Mouse (Mus musculus) c-Kit-positive CD71-negative TER-119-negative erythroid progenitor cells, embryonic 14.5 days (primary cell): ENCODE measurements around the gene Ptx4.
A peak's percentile ranks its signal among the peaks of the same experiment; 100 is the strongest.

ENCODE experiments used
- DNase-seq: peaks from one replicate; pipeline ENCODE4 v3.0.0-alpha.2; 2013; ENCODE audit warnings: low read depth

Ptx4 gene

DNA sequence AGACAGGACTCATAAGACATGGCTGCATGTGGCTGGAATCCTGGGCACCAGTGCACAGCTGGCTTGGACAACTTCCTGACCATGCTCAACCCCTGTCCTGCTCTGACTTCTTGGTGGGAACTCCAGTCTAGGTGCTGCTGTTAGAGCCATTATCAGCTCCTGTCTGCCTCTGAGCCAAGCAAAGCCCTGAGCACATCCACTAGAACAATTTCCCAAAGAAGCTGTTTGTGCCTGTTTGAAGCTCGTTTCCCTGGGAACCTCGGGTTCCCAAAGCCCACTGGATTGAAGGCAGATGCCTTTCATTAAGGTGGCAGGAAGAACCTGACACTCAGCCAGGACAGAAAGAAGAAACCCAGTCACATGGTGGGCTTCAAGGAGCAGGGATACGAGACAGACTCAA is at the start of gene Ptx4:
Gene Ptx4, plus strand, starts transcription at position 355 of the 400 bp plus-strand sequence.
- DNase-seq, result no peak

DNA sequence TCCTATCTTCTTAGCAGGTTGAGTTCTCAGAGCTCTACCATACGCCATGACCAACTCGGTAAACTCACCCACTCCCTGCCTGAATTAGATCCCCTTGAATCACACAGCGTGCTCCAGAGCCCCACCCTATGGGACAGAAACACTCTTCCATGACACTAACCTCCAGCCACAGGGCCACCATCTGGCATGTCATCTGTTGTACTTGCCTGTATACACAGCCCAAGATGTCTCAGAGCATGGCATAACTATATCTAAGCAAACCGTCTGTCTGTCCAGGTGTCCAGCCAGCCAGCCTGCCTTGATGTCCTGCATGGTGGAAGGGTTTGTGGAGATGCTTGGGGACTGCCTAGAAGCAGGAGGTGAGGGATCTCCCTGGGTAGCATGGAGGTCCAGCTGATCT is 43.7 kb upstream of the Ptx4 start:
- no peak for DNase-seq

DNA sequence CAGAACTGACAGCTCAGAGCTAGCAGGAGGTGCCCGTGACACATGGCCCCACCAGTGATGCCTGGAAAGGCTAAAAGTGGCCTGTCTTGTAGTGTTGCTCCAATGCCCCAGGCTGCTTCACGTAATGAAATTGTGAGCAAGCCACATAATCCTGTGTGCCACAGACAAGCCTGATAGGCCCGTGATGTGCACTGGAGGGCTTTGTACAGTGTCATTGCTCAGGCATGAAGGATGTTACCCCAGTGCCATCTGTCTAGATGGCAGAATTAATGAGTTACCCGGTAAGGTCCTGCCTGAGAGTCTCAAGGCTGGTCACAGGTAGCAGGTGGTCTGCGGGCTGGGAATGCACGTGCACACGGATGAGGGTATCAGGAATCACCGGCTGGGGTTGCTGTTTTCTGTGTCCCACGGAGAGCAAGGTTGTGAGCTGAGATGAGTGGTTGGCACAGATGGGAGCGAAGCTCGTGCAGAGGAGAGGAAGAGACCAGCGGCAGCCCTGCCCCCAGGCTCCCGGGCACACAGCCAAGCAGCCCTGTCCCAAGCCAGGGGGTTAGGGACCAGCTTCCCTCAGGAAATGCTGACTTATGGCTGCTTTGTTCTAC is 42.7 kb upstream of the Ptx4 start:
- DNase-seq, result no peak

DNA sequence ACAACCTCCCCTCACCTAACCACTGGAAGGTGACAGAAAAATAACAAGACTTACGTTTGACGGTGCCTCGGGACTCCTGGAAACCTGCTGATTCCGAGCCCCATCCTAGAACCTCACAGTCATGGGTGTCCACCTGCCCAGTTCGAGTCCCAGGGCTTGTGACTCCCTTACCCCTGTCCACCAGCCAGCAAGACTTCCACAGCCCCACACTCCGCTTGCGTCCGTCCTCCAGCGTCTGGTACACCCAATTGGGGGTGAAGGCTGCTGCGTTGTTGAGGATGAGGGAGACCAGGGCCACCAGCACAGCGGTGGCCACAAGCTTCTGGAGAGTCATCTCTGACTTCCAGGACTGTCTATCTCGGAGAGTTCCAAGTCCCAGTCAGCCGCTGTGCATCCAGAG is 40.4 kb upstream of the Ptx4 start:
- no peak for DNase-seq

DNA sequence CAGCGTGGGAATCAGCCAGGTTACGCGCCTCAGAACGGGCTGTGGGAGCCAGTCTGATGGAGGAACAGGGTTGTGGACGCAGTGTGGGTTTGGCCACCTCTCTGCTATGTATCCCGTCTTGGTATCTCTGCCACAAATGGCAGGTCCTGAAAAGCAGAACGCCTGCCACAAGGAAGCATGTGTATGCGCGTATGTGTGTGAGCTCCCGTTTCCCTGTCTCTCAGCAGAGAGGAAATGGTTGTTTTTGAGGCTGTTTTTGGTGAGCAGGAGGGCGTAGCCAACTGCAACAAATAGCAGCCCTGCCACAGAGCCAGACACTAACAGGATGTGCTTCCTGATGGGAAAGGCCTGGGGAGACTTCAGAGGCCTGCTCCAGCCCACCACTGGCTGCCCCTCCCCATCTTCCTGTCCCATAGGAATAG is 39.6 kb upstream of the Ptx4 start:
- DNase-seq, result no peak

DNA sequence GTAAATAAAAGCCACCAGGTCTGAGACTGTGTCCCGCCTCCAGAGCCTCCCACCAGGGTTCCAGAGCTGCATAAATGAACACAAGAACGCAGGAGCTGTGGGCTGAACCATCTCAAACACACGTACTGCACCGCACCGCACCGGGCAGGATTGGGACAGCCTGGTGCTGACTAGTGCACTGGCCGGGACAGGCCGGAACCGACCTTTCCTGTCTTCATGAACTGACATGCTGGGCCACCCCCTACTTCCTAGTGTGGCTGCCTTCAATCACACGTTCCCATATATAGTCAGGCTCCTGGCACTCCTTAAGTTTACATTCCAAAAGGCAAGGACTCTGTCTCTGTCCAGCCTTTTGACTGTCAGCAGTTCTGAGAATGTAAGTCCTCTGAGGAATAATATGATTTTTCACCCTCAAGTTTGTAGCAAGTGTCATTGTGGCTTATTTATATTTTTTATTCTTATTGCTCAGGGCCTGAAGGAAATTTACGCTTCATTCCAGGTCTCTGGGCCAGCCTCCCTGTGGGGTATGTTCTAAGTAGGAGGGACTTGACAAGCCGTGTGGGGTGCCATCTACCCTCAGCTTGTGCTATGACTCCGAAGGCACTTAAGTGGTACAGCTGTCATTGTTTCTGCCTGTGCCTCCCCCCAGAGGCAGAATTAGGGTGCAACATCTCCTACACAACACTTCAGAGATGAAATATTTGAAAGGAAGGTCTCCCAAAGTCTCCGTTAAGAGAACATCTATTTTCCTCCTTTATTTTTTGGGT is 38.3 kb upstream of the Ptx4 start:
- DNase-seq, result no peak

DNA sequence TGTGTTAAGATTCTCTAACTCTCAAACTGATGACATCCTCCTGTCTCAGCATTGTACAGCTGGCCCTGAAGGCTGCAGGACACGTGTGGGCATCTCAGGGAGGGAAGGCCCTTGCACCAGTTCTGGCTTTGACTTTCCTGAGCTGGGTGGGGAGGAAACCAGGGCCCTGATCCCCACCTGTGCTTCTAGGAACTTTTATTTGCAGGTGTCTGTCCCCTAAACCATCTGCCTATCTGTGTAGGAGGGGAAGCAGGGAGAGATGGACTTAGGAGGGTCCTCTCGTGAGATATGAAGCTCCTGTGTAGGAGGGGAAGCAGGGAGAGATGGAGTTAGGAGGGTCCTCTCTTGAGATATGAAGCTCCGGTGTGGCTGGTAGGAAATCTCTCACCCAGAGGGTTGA is 37.7 kb upstream of the Ptx4 start:
- DNase-seq, result no peak

DNA sequence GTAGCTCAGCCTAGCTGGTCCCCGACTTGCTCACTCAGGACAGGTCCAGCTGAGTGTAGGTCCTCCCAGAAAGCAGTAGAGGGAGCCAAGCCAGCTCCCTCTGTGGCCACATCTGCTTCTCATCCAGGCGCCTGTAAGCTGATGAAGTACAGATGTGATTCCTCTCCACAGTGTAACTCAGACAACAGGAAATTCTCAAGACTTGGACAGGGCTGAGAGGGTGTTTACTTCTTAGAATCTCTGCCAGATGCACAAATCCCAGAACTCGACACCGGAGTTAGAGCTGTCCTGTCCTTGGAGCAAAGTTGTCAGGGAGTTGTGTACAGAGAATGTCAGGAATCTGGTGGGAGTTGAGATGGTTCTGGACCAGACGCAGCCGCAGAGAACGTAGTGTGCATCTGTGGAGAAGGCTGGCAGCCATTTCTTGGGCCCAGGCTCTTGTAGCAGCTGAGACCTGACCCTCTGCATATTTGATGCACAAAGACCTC is 37.1 kb upstream of the Ptx4 start, which contains the start of gene Tmem204:
Gene Tmem204, minus strand, starts transcription at position 148 of the 488 bp plus-strand sequence.
- no peak for DNase-seq

DNA sequence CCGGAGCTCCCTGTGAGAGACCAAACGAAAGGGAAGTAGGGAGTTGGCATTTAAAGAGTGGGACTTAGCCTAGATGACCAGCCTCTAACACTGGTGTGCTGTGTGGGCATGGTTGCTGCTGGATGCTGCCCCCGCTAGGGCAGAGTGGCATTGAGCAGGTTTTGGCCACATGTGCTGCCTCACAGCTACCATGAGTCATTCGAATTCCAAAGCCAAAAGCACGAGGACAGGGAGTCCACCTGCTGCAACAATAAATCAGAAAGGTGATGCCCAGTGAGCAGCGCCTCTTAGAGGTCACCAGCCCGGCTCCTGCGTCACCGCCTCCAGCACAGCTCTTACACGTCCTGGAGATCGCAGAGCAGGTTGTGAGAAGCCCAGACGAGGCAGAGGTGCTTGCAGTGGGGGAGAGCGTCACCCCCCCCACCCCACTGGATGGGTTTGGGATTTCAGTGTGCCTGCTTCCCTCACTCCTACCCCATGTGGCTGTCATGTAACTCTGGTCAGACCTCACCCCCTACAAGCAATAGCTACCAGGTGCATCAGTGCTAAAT is 35.6 kb upstream of the Ptx4 start:
- no peak for DNase-seq

DNA sequence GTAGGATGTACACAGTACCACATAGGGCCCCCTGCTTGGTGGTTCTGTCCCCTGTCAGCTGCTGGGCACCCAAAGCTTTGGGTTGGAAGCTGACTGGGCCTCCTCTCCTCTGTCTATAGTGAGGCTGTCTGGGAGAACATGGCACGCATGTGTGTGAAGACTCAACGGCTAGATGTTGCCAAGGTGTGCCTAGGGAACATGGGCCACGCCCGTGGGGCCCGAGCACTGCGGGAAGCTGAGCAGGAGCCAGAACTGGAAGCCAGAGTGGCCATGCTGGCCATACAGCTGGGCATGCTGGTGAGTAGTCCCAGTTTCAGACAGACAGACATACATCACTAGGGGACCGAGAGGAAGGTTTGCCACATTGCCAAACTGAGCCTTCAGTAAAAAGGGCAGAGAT is 33.8 kb upstream of the Ptx4 start:
- no peak for DNase-seq

DNA sequence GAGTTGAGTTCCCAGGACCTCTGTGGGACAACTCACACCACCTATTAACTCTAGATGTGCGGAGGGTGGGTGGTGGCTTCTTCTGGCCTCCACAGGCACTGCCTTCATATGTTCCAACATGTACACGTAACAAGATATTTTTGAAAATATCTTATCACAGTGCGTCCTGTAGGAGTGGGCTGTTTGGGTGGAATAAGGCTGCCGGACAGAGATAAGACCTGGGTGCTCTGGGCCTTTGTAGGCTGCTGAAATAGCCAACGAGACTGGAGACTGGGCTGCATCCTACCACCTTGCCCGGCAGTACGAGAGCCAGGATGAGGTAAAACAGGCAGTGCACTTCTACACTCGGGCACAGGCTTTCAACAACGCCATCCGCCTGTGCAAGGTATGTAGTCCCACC is 31.4 kb upstream of the Ptx4 start:
- no peak for DNase-seq

DNA sequence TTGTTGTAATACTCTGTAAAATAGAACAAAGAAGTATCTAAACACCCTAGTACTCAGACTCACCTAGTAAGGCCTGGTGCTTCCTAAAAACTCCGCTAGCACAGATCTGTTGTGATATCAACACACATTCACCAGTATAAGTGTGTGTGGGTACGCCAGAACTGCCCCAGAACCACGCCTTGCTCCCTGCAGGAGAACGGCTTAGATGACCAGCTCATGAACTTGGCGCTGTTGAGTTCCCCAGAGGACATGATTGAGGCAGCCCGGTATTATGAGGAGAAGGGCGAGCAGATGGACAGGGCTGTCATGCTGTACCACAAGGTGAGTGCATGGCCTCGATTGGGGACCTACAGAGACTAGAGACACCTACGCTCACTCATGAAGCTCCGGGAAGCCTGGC is 30.1 kb upstream of the Ptx4 start:
- DNase-seq, result no peak

DNA sequence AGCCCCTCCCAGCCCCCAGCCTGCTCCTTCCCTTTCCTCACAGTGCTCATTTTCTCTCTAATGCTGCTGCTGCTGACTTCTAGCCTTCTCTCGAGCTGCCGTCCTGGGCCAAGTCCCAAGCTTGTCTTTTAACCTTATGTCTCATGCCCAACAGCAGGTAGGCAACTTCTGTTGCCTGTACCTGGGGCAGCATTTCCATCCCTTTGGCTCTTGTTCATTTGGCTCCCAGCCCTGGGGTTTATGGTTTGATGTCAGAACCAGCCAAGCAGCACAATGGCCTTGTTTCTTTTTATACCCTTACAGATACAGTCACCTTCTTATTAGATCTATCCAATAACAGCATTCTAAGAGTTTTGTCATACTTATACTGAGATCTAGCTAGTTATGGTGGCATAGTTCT is 24.3 kb upstream of the Ptx4 start:
- no peak for DNase-seq

DNA sequence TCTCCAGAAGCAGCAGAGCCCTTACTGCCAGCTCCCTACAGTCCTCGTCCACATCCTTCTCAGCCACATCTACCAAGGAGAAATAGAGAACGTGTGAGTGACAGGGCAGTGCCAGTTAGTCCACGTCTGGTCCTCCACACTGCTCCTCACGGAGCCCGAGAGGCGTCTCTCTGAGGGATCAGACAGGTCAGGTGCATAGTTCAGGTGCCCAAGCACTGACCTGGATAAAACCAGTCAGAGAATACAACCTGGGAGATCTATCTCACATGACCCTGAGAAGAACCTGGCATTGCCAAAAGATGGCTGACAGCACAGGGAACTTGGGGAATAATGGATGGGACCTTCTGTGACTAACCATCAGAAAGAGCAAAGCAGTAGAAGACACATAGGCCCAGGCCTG is 20.5 kb upstream of the Ptx4 start:
- no peak for DNase-seq

DNA sequence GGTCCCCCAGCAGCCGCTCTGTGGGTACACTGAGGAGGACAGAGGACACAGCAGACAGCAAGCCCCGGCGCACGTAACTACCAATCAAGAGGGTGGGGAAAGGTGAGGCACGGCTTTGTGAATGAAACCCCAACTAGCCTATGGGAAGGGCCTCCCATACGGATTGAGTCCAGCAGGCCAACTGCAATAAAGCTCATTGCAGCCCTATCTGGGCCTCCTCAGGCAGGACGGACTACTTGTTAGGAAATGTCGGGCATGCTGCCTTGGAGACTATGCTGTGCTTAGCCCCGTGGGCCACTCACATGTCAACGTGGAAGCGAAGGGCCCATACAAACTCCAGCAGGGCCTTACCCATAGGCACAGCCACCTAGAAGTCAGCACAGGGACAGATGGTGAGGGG is 19.2 kb upstream of the Ptx4 start:
- DNase-seq, result no peak

DNA sequence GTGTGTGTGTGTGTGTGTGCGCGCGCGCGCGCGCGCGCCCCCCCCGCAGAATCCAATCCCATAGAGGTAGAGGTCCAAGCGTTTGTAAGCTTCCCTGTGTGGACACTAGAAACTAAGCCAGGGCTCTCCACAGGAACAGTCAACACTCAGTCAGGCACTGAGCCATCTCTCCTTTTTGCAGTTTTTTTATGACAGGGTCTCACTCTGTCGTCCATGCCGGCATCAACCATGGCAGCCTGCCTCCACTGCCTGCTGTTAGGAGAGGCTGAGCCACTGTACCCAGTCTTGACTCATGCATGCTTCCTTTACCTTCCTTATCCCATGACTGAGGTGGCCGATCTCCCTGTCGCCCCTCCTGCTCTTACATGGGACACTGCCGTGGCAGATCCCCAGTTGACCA is 12.8 kb upstream of the Ptx4 start:
- no peak for DNase-seq

DNA sequence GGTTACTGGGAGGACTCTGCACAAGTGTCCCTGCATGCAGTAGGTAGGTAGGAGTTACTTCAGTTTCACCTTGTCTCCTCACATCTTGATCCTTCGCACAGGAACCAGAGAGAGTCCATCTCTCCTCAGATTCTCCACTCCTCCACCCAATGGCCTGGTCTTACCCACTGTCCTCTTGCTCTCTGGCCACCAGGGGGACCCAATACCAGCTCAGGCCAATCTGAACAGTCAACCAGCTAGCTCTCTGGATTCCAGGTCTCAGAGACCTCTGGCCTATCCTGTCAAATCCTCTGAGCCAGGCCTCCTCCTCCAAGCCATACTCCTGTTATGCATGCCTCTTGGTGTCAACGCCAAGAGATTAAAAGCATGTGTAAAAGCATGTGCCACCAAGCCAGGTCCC is 11.0 kb upstream of the Ptx4 start:
- DNase-seq, result no peak

DNA sequence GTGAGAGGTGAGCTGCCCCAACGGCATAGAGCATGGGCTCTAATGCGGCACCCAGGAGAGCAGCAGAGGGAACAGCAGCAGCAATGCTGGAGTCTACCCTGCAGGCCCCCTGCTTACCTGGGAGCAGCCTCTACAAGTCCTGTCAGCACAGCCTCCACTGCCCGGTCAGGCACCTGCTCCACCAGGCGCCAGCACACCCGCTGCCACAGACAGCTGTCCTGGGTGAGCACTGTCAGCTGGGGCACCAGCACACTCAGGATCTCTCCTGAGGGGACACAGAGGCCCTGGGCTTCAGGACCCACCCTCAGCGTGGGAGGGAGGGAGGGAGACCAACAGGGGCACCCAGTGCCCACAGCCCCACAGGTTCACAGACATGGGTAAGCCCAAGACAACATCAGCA is 10.0 kb upstream of the Ptx4 start:
- no peak for DNase-seq

DNA sequence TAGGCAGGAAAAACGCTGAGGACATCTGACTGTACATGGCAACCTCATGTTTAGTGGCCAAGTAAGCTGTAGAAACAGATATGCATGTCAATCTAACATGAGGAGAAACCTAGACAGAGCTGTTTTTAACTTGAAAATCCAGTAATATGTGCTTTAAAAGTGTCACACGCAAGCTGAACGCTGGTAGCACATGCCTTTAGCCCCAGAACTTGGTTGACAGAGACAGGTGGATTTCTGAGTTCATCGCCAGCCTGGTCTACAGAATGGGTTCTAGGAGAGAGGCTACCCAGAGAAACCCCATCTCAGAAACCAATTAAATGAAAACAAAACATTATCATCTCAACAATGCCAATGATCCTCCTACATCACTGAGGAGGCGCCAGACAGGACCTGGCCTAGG is 9.3 kb upstream of the Ptx4 start:
- no peak for DNase-seq

DNA sequence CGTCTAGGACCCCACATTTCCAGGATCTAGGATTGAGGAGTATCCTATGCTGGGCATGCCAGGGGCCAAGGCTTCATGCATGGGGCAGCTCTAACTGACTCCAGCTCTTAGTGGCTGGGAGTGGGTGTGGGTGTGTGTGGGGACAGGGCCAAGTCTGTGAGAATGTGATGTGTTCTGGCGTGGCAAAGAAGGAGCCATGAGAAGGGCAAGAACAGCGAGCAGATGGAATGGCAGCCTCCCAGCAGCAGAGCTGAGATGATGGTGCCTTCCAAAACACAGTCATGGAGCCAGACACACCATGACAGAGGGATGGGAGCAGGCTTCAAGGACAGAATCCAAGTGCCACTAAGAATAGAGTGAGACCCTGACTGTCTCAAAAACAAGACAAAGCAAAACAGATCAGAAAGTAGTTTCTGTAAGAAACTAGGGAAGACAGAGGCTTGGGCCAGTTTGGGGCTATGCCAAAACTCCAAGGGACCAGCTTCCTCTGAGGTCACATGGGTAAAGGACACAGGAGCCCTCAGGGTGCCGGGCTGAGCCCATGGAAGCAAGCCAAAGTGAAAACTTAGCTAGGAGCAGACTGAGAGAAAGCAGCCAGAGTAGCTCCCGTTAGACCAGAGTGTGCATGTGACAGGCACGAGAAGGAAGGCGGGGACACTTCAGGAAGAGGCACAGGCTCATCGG is 8.7 kb upstream of the Ptx4 start:
- DNase-seq, result no peak

DNA sequence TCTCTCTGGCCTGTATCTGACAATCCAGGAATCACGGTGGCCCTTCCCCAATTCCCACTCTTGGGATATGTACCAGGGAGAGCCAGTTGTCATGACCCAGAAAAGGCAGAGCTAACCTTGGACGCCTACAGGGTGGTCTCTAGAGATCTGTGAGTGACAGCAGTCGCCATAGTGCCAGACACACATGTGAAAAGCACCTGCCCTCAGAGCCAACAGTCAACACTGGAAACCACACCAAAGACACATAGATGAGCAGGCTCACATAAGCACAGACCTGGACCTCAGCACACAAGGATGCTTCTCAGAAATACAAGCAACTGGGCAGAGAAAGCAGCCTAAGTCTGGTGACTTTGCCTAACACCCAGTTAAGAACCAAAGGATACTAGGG is 8.1 kb upstream of the Ptx4 start:
- no peak for DNase-seq

DNA sequence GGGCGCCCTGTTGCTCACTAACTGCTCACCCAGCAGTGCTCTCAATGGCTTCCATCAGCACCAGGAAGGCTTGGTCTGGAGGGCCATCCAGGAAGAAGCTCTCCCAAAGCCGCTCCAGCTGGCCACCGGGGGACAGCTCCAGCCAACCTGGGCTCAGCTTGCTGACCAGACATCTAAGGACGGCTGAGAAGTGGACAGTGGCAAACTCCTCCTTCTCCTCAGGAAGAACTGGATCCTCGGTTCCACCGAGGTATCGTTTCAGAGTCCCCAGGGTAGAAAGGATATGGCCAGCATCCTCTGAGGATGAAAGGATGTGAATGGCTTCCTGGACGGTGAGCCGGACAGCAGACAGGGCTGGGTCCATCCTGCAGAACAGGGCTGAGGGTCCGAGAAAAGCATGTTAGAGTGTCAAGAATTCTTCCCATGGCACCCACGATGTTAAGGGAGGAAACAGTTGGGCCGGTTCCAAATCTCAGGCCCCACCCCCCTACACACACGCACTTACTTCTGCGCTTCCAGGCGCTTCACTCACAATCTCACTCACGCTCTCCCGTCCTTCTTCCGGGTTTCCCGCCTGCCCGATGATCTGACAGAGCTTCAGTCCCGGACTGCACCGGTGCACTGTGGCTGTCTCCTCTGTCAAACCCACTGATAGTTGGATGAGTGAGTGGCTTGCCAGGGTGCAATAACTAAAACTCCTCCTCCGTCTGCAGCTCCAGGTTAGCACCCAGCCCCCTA is 5.5 kb upstream of the Ptx4 start:
- DNase-seq, result peak; percentile 45
